Mouse (Mus musculus): ENCODE data around the gene Eogt.
A peak's percentile ranks its signal among the peaks of the same experiment; 100 is the strongest.

Eogt gene

DNA sequence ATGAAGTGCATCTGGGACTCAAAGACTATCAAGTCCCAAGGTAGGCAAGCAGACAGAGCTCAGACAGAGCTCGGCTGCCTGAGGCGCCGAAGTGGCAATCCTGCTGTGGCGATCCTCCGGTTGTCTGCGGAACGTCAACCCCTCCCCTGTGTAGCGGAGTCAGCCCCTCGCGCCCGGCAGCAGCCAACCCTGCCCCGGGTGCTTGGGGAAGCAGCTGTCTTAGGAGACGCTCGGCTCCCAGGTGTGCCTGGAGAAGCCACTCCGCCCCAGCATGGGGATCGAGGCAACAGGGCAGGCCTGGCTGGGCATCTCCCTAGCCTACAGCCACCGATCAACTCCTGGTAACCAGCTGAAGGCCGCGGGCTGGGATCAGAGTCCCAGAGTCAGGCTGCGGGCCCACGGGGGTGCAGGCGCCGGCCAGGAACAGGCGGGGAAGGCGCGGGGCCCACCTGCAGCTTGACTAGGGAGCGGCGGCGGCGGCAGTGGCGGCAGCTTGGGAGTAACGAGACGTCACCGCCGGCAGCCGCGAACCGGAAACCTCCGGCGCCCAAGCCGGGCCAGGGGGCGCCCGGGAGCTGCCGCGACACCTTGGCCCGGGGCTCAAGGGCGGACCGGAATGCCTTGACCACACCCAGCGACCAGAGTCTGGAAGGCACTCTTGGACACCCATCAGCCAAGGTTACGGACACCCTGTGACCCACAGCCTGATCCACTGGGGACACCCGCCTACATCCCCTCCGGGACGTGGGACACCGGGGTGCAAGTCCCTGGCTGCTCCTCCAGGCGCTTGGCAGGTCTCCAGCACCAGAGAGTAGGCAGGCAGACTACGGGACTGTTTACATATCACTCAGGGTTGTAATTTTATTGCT, at the start of gene Eogt:
Gene Eogt (minus strand): TSS at position 800 of the 869 bp plus-strand sequence.
- DNase-seq (ENCODE audit: low read depth): peak; percentile 52

DNA sequence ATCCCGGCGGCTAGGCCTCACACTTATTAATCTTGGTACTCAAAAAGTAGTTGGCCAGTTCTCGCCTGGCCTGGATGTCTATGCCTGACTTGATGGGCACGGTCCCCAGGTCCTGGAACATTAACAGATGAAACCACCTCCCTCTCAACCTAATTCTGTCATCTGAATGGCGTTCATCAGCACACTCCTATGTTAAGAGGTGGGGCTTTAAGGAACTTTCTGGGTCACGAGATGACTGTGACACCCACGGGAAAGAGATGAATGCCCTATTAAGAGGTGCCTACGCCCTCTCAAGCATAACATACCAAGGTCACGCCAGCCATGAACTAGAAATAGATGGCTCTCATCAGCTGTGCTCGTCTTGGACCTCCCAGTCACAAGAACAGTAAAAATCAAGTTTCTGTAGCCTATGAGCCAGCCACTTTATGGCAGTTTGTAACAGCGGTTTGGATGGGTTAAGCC, 30.4 kb upstream of the Eogt start:
- DNase-seq (ENCODE audit: low read depth): peak; percentile 28

DNA sequence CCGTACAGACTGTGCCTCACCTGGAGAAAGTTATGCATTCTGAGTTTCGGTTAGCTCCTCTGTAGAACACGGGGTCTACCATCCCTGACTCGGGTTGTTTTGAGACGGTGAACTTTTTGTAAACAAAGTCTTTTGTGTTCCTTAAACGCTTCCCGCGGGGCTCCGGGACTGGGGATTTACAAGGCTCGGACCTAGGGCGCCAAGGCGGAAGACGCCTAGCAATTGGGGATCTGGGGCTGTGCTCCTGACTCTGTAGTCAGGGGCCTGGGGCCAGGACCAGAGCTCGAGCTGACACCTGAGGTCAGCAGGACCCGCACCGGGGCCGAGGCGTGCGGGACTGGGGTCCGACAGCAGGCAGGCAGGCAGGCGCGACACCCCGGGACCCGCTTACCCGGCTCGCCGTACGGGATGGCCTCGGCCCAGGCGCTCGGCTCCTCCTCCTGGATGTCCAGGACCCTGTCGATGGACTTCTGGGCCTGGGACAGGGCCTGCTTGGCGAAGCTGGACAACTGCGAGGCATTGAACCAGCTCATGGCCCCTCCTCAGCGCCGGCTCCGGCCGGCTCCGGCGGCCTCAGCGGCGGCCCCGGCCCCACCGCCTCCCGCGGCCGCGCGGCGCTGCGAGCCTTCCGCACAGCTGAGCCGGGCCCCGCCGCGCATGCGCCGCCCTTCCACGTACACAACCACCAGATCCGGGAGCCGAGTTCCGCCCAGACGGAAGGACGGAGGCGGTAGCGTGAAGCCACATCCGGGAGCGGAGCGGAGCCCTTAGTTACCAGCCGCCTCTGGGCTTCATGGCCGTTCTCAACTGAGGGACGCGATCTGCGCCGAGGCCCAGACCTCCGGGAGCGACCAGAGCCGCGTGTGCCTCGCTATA, 29.7 kb upstream of the Eogt start, which contains the start of gene Tmf1:
Gene Tmf1 (minus strand): TSS at position 632 of the 876 bp plus-strand sequence.
- DNase-seq (ENCODE audit: low read depth): peak; percentile 91

DNA sequence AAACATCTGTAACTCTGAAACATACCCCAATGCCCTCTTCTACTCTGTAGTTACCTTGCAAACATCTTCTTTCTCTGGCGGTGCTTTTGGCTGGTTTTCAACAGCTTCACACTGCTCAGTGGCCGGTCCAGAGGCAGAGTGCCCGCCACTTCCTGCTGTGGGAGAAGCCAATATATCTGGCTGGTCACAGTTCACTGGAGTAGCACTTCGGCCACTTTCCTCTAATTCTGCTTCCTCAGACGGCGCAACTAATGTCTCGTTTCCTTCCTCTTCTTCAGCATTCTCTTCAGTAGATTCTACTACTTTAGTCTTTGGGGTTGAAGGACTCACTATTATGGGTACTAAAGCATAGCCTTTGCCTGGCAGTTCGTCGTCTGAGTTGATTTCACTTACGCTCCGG, 26.7 kb upstream of the Eogt start:
- peak; percentile 6 for DNase-seq (ENCODE audit: low read depth)

DNA sequence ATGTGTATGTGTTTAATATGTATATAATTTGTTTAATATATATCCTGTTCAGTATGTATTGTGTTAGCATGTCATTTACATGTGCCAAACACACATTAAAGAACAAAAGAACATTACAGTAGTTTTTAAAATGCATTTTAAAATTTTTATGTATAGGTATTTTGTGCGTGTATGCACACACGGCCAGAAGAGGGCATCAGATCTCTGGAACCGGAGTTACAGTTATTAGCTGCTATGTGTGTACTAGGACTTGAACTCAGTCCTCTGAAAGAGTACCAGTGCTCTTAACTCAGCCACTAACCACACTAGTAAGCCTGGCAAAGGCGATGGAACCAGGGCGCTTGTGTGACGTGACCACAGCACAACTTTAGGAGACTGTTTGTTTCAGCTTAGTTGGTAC, 1.2 kb upstream of the Eogt start:
- no peak for DNase-seq (ENCODE audit: low read depth)

DNA sequence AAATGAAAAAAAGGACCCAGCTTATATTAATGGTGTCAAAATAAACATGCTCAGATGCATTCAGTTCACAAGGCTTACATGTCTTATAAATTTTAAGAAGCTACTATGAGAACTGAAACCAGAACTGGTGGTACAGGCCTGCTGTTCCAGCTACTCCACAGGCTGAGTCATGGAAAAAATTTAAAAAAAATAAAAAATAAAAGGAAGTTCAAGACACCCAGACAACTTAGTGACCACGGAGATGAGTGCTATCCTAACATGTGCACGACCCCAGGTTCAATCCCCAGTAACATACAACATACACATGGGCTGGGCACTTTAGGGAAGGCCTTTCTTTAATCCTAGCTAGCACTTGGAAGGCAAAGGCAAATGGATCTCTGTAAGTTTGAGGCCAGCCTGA, 739 bp upstream of the Eogt start:
- DNase-seq (ENCODE audit: low read depth): no peak

DNA sequence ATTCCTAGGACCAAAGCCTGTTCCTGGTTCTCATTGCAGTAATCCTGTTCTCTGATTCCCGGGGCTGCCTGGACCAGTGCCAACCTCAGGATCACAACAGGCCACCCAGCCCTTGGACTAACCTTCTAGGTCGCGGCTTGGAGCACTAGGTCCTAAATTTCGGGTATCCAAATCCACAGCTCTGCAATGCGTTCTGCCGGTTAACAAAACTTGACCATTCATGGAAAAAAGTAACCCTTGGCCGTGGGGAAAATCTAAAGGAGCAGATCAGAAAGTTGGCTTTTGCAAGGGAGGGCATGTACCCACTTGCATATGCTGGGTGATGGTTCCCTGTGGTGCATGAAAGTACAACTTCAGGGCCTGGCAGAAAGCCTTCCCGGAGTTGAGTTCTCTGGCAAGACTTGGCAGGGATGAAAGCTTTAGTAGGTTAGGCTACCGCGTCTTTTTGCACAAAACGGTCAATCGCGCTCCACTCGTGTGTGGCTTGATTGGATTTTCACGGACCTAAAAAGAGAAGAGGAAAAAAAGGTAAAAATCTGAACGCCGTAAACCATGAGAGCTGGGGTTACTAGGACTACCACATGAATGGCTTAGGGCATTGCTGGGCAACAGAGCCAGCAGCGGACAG, 1.1 kb downstream of the Eogt start:
- no peak for DNase-seq (ENCODE audit: low read depth)

DNA sequence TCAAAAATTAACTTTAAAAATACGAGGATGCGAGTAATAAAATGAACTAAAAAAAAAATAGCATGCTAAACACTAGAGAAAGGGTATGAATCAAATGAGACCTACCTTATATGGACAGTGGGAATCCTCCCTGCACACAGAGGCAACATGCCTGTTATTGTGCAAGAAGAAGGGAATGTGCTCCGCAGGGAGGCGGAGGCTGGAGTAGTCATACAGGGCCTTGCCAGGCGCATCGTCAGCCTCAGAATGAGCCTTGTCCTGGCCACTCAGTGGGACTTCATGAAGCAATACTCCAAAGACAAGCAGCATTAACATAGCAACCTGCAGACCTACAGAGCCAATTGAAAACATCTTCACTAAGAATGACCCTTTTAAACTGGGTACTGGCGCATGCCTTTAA, 3.8 kb downstream of the Eogt start:
- DNase-seq (ENCODE audit: low read depth): no peak

DNA sequence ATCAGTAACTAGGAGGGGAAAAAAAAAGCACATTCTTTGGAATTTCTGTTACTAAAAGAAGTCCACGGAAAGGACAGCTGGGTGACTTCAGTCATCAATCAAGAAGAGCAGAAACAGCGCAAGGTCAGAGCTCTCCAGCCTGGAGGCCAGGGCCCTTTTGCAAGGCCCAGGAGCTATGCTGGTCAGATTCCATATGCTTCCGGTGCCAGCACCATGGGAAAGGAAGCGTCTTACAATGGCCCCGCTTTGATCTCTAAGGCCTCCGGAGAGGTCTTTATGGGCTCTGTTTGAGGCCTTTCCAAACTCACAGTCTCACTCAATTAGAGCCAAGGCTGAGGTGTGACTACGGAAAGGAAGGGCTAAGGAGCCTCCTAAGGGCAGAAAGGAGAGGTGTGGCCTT, 4.6 kb downstream of the Eogt start:
- DNase-seq (ENCODE audit: low read depth): no peak

DNA sequence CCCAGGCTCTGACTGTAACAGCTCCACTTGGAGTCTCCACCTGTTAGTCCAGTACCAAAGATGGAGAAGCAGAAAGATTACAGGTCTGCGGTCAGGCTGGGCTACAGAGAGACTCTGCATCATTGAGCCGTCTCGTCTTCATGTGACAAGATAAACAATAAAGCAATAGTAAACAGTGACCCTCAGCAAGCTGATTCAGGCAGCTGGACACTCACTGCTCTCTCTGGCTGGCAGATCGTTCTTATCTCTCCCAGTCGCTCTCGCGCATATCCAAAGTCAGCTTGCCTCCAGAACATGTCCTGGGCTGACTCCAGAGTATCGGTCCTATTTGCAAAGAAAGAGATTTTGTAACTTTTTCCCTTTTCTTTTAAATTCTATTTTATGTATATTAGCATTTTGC, 6.4 kb downstream of the Eogt start:
- DNase-seq (ENCODE audit: low read depth): no peak

DNA sequence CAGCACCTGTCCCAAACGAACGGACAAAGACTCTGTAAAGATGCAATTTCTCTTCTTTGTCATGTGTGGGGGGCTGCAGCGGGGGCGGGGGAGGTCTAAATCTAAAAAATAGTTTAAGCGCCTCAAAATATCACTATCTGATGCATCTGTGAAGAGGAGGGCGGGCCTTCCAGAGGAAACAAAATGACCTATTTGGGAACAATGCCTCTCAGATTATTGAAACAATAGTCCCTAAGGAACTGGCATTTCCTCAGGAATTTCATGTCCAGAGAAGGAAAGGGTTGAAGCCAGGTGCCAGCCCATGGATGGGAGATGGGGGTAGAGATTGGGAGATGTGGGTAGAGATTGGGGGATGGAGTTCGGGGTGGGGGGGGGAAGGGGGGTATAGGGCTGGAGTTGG, 7.2 kb downstream of the Eogt start:
- DNase-seq (ENCODE audit: low read depth): no peak

DNA sequence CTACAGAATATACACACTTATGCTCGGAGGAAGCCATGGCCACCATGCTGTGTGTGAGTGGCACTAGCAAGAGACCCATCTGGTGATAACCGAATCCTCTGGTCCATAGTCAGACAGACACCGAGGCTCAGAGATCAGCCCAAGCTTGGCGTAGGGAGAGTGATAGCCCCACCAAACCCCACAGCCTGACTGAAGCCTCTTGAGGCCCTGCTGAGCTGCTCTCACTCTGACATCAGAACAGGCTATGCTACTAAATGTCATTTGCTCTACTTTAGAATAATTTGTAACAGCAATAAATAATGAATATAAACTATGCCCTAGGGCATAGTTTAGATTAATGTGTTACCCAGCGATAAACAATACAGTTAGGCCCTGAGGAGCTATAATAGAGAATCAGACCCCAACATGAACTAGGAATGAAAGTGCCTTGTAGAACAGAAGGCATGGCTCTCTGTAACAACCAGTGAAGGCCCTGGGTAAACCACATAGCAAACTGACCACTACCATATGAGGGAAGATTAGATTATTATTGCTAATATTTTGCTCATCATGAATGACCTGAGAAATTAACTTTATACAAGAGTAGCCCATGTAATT, 16.2 kb downstream of the Eogt start:
- no peak for DNase-seq (ENCODE audit: low read depth)

DNA sequence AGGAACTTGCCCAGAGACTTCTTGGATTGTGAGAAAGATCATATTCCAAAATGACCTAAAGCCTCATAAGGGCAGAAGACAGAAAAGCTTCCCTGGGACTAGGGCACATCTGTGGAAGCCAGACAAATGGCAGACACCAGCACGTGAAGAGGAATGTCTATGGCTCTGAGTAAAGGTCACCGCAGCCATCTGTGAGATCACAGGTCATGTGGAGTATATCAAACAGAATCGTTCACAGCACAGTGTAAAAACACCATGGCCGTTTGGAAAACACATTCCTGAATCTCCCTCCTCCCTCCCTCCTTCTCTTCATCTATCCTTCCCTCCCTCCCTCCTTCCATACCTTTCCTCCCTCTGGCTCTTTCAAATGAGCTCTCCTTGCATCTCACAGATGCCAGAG, 17.2 kb downstream of the Eogt start:
- DNase-seq (ENCODE audit: low read depth): no peak

DNA sequence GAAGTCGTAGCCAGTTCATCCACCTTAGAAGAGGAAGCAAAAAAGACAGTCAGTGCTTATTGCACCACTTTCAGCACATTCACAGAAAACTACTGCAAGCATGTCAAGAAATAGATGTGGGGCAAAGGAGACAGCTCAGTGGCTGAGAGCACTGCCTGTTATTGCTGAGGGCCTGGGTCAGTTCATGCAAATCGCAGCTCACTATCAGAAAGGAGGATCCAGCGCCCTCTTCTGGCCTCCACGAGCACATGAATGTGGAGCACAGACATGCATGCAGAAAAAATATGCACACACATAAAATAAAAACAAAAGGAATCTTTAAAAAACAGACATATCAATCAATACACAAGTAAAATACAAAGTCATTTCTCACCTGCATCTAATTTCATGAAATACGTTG, 18.0 kb downstream of the Eogt start:
- no peak for DNase-seq (ENCODE audit: low read depth)

DNA sequence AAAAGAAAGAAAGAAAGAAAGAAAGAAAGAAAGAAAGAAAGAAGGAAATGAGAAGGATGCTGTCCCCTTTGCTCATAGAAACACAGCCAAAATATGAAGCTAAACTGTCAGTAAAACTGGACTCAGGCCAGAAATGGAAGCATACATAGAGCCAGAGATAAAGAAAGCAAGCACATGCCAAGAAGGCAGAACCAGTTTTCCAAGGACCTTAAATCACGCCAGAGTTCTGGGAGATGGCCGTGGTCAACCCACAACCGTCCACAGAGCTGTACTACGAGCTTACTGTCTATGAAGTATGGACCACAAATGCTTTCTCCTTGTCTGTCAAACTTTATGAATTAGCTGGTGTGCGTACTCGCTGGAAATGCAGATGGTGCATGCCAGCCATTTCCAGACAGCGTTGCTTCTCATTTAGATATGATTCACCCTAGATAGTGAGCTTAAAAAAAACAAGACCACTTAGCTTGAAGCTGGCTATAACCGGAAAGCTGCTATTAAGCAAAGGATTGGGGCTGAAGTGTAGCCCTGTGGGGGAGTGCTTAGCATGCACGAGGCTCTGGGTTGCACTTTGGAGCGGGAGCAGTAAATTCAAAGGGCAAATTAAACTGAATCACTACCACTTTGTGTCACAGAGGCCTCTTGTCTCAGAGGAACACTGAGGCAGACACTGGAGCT, 24.5 kb downstream of the Eogt start:
- no peak for DNase-seq (ENCODE audit: low read depth)

DNA sequence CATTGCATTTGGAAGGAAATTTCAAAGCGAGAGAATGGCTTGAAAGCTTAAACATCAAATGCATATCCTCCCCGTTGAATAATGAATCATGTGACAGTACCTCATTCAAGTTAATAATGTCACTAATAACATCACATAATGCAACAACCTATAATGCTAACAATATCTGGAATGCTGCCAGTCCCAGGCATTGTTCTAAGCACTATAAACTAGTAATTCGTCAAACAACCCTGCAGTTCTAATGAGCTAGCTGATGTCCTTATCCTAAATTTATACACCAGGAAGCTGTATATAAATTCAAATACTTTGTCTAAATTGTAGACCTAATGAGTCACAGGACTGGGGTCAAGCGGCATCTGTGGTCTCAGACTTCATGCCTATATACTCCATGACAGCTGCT, 28.1 kb downstream of the Eogt start:
- DNase-seq (ENCODE audit: low read depth): no peak

DNA sequence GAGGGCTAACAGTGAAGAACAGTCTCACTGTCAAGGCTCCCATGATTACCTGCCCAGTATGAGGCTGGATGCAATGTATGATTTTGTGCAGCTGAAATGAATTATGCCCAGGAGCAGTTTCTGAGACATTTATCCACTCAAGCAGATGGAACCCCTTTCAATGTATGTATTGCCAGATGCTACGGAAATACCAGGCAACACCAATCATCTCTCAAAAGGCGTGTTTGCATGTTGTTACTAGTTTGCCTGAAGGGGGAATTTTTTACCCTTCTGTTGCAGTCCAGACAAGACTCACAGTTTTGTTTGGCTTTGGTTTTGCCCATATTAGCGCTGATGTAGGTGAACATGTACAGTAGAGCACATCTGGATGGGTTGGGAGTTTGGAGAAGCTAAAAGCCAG, 30.7 kb downstream of the Eogt start:
- no peak for DNase-seq (ENCODE audit: low read depth)

DNA sequence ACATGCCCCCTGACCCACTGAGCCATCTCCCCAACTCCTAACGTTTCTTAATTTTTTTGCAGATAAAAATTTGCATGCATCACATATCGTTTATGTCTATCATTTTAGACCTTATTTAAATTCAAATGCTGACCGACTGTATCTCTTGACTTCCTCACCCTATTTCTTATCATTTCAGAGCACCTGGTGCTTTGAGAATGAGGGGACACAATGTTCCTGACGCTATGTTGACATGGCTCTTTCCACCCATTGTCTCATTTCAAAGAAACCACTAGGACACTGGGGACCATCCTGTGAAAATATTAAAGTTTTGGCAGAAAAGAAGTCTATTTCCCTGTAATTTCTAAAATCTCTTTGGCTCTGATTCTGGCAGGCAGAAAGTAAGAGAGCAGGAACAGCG, 32.1 kb downstream of the Eogt start:
- no peak for DNase-seq (ENCODE audit: low read depth)

DNA sequence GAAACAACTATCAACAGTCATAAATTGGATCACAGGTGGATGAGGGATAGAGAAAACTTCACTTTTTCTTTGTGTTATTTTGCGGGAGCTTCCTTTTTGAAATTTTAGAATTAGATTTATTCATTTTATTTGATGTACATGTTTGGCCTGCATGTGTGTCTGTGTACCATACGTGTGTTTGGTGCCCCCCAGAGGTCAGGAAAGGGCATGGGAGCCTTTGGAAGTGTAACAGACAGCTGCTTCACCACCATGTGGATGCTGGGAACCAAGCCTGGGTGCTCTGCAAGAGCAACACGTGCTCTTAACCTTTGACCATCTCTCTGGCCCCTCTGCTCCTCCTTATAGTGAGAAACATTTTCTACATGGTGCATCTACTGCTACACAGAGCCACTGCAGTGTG, 34.2 kb downstream of the Eogt start:
- DNase-seq (ENCODE audit: low read depth): no peak

DNA sequence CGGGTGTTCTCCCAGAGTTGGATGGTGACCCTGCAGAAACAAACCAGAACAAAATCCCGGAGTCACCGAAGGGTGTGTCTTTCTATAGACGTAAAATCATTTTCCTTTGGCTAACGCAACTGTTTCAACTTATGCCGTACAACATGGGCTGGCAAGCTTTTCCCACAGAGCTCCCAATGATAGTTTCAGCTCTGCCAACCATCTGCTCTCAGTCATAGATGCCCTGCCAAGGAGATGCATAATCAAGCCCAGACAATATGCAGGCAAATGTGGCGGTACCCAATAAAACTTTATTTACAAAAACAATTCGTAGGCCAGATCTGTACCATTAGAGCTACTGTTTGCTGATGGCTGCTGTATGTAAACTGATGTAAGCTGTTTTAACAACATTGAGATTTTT, 36.8 kb downstream of the Eogt start:
- no peak for DNase-seq (ENCODE audit: low read depth)

DNA sequence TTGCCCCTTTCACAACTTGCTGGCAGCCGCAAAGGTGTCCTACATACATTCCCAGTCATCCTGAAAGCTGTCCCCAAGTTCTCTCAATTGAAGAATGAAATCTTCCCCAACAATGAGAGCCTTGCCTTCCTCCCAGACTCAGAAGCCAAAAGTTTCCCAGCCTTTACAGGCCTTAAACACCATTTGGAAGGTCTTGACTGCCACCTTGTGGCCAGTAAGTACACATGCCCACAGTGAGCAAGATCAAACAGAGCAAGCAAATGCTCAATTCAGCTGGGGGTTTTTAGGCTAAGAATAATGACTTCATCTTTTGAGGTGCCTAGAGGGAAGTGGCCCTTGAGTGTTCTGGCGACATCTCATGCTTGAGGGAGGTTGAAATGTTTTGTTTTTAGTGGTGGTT, 42.2 kb downstream of the Eogt start:
- peak; percentile 53 for DNase-seq (ENCODE audit: low read depth)

DNA sequence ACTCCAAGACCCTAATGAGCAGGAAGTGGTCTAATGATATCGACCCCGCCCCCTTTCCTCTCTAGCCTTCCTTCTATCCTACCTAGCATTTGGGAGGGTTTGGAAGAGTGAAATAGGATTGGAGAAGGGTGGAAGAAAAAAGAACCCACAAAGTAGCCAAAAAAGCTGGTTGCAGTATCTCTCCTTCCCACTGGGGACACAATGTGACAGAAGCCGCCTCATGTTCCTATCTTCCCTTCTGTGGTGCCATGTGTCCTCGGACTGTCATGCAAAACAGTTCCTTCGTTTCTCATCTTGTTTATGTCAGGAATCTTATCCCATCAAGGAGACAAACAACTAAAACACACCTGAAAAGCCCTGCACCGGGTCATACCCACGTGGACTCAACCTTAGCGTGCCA, 42.9 kb downstream of the Eogt start:
- DNase-seq (ENCODE audit: low read depth): no peak
